Mouse (Mus musculus): ENCODE results near the gene Wnt7a. TPM values are rescaled to one million over a fixed set of nuclear protein-coding genes. Genes with fewer than 3 reads are reported as not detected.

Wnt7a gene
- polyA plus RNA-seq, 3 experiments from 2014 or later = not detected

GRCm38 (mm10) chr6:91383871-91384270 is 27.3 kb downstream of the Wnt7a start:
- ATAC-seq = no peak

GRCm38 (mm10) chr6:91383303-91383702 is 27.9 kb downstream of the Wnt7a start:
- no peak for ATAC-seq

- no peak for ATAC-seq
Measured at GRCm38 (mm10) chr6:91379871-91380270, 31.3 kb downstream of the Wnt7a start.

DNA sequence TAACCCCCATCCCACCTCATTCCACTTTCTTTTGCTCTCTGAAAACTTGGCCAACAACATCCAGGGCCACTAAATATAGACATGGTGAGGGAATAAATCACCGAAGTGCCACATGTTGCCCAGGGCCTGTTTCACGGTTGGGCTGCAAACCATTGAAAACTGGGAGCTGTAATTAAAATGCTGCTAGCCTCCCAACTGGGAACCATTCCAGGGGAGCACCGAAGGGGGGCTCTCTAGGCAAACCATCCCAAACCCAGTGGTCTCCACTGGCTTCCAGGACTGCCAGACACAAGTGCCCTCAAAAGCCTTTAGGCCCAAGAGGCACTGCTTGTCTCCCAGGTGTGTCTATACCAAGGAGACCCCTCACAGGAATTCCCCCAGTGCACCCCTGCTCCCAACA is 31.9 kb downstream of the Wnt7a start:
- no peak for ATAC-seq

DNA sequence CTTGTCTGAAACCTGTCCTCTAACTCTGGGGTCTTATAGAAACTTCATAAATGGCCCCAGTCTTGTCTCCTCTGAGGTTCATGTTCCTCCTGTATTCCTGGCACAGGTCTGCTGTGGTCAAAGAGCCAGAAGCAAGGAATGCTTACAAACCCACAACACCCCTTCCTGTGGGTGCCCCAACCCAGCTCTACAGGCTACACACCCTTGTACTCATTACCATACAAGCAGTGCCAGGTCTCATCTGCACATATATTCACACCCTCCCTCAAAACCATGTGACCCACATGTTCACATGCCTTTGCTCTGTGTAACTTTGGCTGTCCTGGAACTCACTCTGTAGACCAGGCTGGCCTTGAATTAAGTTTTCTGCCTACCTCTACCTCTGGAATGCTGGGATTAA is 38.2 kb downstream of the Wnt7a start:
- ATAC-seq = no peak

DNA sequence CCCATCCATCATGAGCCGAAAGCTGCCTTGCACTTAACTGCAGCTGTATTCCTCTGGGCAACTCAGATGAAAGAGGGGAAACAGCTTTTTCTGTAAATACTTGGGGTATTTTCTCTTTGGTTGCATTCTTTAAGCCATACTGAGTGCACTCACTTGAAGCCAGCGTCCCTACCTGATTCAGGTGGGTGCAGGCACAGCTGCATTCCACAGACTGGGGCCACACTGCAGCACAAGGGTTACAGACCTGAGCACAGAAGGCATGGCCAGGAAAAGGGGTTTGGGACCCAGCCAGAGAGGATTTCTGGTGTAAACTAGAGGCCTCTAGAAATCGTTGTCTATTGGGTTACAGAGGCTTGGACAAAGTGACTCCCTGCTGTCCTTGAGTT is 38.6 kb downstream of the Wnt7a start:
- no peak for ATAC-seq

- no peak for ATAC-seq
Measured at GRCm38 (mm10) chr6:91371912-91372585, 39.1 kb downstream of the Wnt7a start.

- ATAC-seq = no peak
Measured at GRCm38 (mm10) chr6:91366781-91367180, 44.4 kb downstream of the Wnt7a start.

- ATAC-seq = no peak
Measured at GRCm38 (mm10) chr6:91365480-91365879, 45.7 kb downstream of the Wnt7a start.

GRCm38 (mm10) chr6:91362756-91363155 is 48.4 kb downstream of the Wnt7a start:
- no peak for ATAC-seq

GRCm38 (mm10) chr6:91360998-91361397 is 50.2 kb downstream of the Wnt7a start:
- ATAC-seq = no peak

GRCm38 (mm10) chr6:91360371-91360690 is 50.8 kb downstream of the Wnt7a start:
- ATAC-seq = no peak

DNA sequence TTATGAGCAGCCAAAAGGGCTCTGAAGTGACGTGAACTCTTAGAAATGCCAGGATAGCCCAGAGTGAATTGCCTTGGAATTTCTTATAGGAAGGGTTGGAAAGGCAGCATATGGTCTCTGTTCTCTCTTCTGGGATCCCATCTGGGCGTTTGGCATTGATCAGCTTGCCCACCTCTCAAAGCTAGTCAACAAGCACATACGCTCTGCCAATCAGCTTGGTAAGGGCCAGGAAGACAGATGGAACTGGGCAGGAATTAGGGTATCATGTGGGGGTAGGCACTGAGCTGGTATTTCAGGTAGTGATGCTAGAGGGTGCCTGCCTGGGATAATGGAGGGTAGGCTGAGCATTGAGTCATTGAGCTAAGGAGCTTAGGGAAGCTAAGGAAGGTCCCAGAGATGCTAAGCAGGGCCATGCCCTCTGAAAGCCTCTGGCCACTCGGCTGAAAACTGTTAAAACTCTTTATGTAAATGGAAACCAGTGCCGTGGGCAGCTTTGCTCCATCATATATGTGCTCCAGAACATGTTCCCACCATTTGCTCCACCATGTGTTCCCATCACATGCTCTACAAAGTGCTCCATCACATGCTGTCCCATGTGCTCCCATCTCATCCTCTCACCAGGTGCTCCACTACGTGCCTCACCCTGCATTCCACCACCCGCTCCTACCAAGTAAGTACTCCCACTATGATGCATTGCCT is 51.3 kb downstream of the Wnt7a start:
- ATAC-seq = no peak

DNA sequence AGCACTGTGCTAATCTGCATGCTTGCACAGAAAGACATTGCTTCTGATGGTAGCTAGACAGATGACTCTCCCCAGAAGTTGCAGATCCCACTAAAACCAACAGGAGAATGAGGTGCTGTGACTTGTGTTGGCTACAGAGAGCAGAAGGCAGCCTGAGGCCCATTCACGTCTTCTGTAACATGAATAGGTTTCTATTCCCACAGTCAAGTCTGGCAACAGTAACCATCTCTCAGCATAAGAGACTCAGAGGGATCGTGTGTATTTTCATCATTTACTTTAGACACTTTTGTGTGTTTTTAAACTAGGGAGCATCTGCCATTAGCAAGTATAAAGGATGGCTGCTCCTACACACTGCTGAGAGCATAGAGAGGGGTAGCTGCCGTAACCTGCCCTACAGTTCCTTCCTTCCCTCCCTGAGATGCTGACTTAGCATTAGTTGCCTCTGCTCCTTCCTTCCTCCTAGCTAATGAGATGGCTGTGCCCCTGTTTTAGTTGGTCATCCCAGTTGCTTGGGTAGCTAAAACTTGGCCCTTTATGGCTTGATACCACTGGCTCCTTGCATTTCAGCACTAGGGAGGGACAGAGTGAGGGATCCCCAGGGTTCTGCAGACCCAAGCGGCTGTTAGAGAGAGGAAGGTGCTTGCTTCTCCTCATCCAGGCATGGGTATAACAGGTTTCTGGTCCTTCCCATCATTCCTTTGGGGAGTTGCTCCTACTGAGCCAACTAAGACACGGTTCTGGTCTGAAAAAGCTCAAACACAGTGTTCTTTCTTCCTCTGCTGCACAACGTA is 52.1 kb downstream of the Wnt7a start:
- ATAC-seq = no peak

GRCm38 (mm10) chr6:91358394-91358793 is 52.8 kb downstream of the Wnt7a start:
- no peak for ATAC-seq

DNA sequence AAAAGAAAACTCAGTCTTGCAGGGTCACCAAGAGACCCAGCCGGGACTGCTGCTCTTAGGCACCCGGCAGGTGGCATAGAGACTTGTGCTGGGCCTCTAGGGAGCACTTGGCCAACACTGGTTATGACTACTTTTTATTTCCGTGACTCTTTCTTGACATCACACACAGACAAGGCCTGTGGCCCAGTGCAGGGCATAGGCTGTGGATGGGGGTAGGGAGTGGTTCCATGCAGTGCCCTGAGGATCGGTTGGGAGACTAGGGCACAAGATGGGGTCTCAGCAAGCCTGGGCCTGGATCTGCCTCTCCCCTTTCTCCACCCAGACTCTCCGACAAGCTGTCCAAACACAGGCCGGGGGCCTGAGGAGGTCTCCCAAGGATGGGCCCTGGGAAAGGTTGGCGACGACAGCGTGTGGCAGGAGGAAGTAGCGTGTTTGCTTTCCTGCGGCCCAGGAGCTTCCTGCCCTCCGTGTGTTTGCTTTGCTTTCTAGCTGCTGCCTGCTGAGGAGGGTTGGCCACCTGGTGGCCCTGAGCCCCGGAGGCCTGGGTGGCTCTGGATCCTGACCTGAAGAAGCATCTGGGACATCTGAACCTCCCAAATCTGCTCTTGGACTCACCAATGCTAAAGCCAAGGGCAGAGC is 53.8 kb downstream of the Wnt7a start:
- no peak for ATAC-seq

DNA sequence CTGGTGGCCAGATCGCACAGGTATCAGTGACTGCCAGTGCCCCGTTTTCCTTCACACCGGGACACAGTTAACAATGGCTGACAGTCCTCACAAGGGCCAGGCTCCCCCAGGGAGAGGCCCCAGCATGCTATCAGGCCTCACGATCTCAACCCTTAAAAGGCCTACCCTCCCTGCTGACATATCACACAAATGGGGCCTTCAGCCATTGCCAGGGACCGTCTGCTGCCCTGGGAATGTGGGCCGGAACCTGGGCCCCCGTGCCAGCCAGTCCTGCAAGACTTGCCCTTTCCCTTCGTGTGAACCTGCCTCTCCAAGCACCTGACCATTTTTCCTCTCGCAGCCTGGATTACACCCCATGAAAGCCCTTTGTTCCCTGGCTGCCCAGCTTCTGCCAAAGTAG is 61.5 kb downstream of the Wnt7a start:
- no peak for ATAC-seq

GRCm38 (mm10) chr6:91347721-91348120 is 63.4 kb downstream of the Wnt7a start:
- no peak for ATAC-seq

- no peak for ATAC-seq
Measured at GRCm38 (mm10) chr6:91346906-91347156, 64.3 kb downstream of the Wnt7a start.

DNA sequence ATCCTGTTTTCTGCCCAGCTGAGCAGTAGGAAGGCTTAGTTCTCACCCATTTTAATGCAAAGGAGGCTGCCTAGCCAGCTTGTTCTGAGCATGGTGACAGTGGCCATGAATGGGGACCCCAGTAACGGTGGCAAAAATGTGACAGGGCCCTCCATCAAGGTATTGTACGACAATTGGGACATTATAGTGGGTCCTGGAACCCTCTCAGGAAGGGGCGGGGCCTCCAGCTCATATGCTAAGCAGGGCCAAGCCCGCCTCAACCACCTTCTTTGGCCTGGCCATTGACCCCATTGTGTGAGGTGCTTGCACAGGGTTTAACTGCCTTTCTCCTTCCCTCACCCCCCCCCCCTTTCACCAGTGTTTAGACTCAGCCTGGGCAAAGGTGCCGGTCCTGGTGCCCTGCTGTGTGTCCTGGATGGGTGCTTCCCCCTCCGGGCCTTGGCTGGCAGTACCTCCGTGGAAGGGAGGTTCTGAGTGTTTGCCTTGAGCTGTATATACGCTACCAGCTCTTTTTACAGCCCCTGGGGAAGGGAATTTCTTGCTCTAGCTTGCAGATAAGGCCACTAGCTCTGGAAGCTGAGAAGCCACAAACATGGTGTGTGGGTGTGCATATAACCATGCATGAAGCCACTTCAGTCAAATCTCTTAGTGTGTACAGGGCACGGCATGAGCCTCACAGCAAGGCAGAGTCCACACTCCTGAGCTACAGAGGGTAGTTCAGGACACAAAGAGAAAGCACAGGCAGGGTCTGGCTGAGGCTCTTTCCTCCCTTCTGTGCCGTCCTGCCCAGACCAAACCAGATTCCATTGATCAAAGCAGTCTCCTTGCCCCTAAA is 64.9 kb downstream of the Wnt7a start:
- no peak for ATAC-seq

GRCm38 (mm10) chr6:91345091-91345490 is 66.1 kb downstream of the Wnt7a start:
- no peak for ATAC-seq

DNA sequence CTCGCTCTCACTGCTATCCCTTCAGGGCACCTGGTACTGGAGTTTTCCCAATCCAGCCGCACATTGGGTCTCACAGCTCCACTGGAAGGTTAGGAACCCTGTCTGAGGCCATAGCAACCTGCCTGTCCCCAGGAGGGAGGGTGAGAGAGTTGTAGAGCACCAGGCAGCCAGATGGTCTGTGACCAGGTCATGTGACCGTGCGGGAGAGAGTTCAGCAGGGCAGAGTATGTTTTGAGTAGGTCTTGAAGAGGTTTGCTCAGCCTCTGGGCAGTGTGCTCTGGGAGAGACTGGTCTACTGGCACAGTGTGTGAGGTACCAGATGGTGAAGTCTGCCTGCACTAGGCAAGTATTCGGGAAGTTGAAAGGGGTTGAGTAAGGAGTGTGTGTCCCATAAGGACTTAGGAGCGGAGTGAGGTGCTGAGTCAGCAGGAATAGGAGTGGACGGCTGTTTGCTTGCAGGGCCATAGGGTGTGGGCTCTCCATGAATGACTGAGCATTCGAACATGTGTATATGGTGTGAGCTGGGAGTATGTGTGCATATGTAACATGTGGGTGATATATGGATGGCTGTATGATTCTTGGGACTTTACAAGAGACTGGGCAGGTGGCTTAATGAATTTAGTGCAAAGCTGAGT is 71.4 kb downstream of the Wnt7a start:
- ATAC-seq = no peak
